Mouse (Mus musculus) cortical plate, adult 2 months (tissue): ENCODE data around the gene Mmp24.

Experiments used
- CTCF ChIP-seq: fragments of 200-500 bp; IDR thresholded peaks from 2 replicates; pipeline ENCODE4 v1.5.1; 2011; ENCODE audit warnings: mild to moderate bottlenecking, control low read depth, low read length; ENCODE audit not compliant: insufficient read depth; ENCODE audit errors: extremely low read depth
- POLR2A ChIP-seq: fragments of 200-500 bp; IDR thresholded peaks from 2 replicates; pipeline ENCODE4 v1.6.1; 2011; ENCODE audit warnings: mild to moderate bottlenecking, low read length, control low read depth; ENCODE audit not compliant: insufficient read depth; ENCODE audit errors: extremely low read depth

- TF ChIP-seq CTCF (no peak), POLR2A (no peak)
These were observed 17.8 kb downstream of the Mmp24 start for GRCm38 (mm10) chr2:155792899-155793298.
